Mouse (Mus musculus) heart, adult 2 months (tissue): Measurements from ENCODE around the gene Frmpd2. TPM values are rescaled to one million over a fixed set of nuclear protein-coding genes. Genes with fewer than 3 reads are reported as not detected.

Experiments
- DNase-seq, 2 experiments: peaks; one replicate each; pipeline ENCODE4 v3.0.0; 2021
- H3K27ac ChIP-seq: fragments of 200-600 bp; 2 replicates; pipeline ENCODE4 v1.8.1; 2022
- H3K27me3 ChIP-seq: fragments of 200-500 bp; 2 replicates; pipeline ENCODE4 v1.6.1; 2012; ENCODE audit warnings: mild to moderate bottlenecking, low read length, inconsistent platforms, mixed read lengths; ENCODE audit not compliant: control insufficient read depth, insufficient read depth
- H3K36me3 ChIP-seq: fragments of 200-500 bp; 2 replicates; pipeline ENCODE4 v1.6.1; 2012; ENCODE audit warnings: low read length, inconsistent platforms; ENCODE audit not compliant: control insufficient read depth, insufficient read depth
- H3K4me1 ChIP-seq: fragments of 200-500 bp; 2 replicates; pipeline ENCODE4 v1.6.1; 2011; ENCODE audit warnings: low read length; ENCODE audit not compliant: control insufficient read depth, insufficient read depth
- H3K4me3 ChIP-seq: fragments of 200-600 bp; 2 replicates; pipeline ENCODE4 v1.8.1; 2022
- H3K79me2 ChIP-seq: fragments of 200-500 bp; replicated peaks from 2 replicates; pipeline ENCODE4 v1.6.1; 2012; ENCODE audit warnings: mild to moderate bottlenecking, inconsistent platforms, low read length, moderate library complexity, mixed read lengths; ENCODE audit not compliant: control insufficient read depth, insufficient read depth
- H3K9ac ChIP-seq: fragments of 200-500 bp; 2 replicates; pipeline ENCODE4 v1.6.1; 2012; ENCODE audit warnings: low read depth, mild to moderate bottlenecking, control low read depth, inconsistent platforms, low read length, mixed read lengths
- CTCF ChIP-seq: fragments of 200-600 bp; IDR thresholded peaks from 2 replicates; pipeline ENCODE4 v1.8.1; 2022; ENCODE audit warnings: antibody characterized with exemption, mild to moderate bottlenecking, moderate library complexity
- EP300 ChIP-seq: fragments of 200-500 bp; IDR thresholded peaks from 2 replicates; pipeline ENCODE4 v1.6.1; 2011; ENCODE audit warnings: low read depth, low read length, control low read depth; ENCODE audit not compliant: insufficient read depth
- POLR2A ChIP-seq: fragments of 200-500 bp; IDR thresholded peaks from 2 replicates; pipeline ENCODE4 v1.6.1; 2011; ENCODE audit warnings: mild to moderate bottlenecking, low read depth, low read length, control low read depth; ENCODE audit not compliant: insufficient read depth
- WGBS: fragments of 180-500 bp; shearing (Covaris S2); methylation state at CpG from one replicate; pipeline ENCODE4 v1.1.7; 2018; 5-methylcytosine and 5-hydroxymethylcytosine counted together
- intact Hi-C: fragments of 180-260 bp; cut with DNase I; formaldehyde crosslinking; loops from one replicate; pipeline ENCODE4 v1.15.1; 2025
- polyA plus RNA-seq: library from polyadenylated mRNA; depleted of rRNA; stranded (reverse); fragments of >200 nt; gene quantifications from 2 replicates; pipeline ENCODE4 v1.2.3, GENCODE M21; 2012
- total RNA-seq, 2 experiments: library from RNA; stranded (reverse); gene quantifications; 2 replicates each; pipeline ENCODE4 v1.2.3; 2021

The Frmpd2 gene
- total and polyA plus RNA-seq, 3 experiments, result 0.21 TPM; not detected in 2

- no peaks in the 10 kb centered on the region for H3K27me3 ChIP-seq
- no peaks in the 10 kb centered on the region for H3K4me1 ChIP-seq
- no peak overlapping the region for H3K27ac ChIP-seq
- no peaks in the 10 kb centered on the region for H3K36me3 ChIP-seq
- no peak for TF ChIP-seq CTCF
- no peak for TF ChIP-seq EP300
- no peak for TF ChIP-seq POLR2A
- H3K4me3 ChIP-seq, result no peak overlapping the region
- intact Hi-C loops, result no loop called here
- H3K79me2 ChIP-seq, result no peaks in the 10 kb centered on the region
- WGBS, result 63% methylated on average over 6 of the region's 6 CpGs
- DNase-seq, result no peak
- H3K9ac ChIP-seq, result no peak overlapping the region
Measured at GRCm38 (mm10) chr14:33467766-33468165, 3.7 kb upstream of the Frmpd2 start.

DNA sequence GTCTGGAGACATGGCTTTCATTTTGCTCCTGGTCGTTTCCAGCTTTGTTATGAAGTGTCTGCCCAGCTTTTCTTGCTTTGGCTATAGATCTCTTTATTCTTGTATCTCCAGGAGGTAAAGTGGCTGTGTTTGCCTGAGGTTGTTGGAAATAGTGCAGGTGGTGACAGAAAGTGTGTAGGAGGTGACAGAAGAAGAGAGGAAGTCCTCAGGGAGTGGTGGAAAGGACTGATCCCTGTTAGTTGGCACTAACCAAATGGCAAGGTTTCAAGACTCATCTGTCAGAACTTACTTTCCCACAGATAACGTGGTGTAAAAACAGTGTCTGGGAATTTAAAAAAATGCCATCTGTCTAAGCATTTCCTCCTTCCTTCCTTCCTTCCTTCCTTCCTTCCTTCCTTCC, 3.0 kb downstream of the Frmpd2 start:
- Histone ChIP-seq H3K79me2 (no peaks in the 10 kb centered on the region), H3K9ac (no peak overlapping the region), H3K4me1 (no peaks in the 10 kb centered on the region), H3K36me3 (no peaks in the 10 kb centered on the region), H3K27me3 (no peaks in the 10 kb centered on the region), H3K4me3 (no peak overlapping the region), H3K27ac (no peak overlapping the region)
- WGBS, result 32% methylated on average over 2 of the region's 2 CpGs
- TF ChIP-seq EP300, result no peak
- TF ChIP-seq CTCF, result no peak
- TF ChIP-seq POLR2A, result no peak
- no peak for DNase-seq
- intact Hi-C loops, result no loop called here

- DNase-seq, result no peak
- no peak overlapping the region for H3K9ac ChIP-seq
- no peak for TF ChIP-seq CTCF
- no peak overlapping the region for H3K27ac ChIP-seq
- no peaks in the 10 kb centered on the region for H3K4me1 ChIP-seq
- H3K27me3 ChIP-seq, result no peaks in the 10 kb centered on the region
- 12% methylated on average over 3 of the region's 3 CpGs for WGBS
- H3K79me2 ChIP-seq, result no peaks in the 10 kb centered on the region
- intact Hi-C loops, result no loop called here
- H3K4me3 ChIP-seq, result no peak overlapping the region
- no peaks in the 10 kb centered on the region for H3K36me3 ChIP-seq
Measured at GRCm38 (mm10) chr14:33476094-33476760, 4.7 kb downstream of the Frmpd2 start.

DNA sequence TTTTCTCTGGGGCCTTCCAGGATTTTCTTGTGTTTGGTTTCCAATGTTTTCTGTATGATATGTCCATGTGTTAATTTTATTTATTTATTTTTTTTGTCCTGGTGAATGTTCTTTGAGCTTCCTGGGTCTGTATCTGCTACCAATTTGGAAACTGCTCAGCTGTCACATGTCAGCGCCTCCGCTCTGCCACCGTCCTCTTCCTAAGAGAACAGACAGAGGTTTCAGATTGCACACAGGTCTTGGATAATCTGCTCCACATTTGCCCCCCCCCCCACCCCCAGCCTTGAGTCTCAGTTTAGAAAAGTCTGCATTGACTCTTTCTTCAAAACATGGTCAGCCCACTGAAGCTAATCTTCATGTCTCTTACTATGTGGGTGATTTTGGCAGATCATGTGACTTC, 10.5 kb downstream of the Frmpd2 start:
- H3K36me3 ChIP-seq, result no peaks in the 10 kb centered on the region
- 46% methylated on average over 3 of the region's 3 CpGs for WGBS
- no peaks in the 10 kb centered on the region for H3K79me2 ChIP-seq
- no peaks in the 10 kb centered on the region for H3K27me3 ChIP-seq
- H3K4me3 ChIP-seq, result no peak overlapping the region
- H3K9ac ChIP-seq, result no peak overlapping the region
- TF ChIP-seq CTCF (no peak), POLR2A (no peak), EP300 (no peak)
- H3K4me1 ChIP-seq, result no peaks in the 10 kb centered on the region
- intact Hi-C loops, result no loop called here
- no peak for DNase-seq
- H3K27ac ChIP-seq, result no peak overlapping the region

- no peaks in the 10 kb centered on the region for H3K4me1 ChIP-seq
- no peak overlapping the region for H3K9ac ChIP-seq
- no peaks in the 10 kb centered on the region for H3K36me3 ChIP-seq
- H3K4me3 ChIP-seq, result no peak overlapping the region
- intact Hi-C loops, result no loop called here
- TF ChIP-seq POLR2A (no peak), CTCF (no peak), EP300 (no peak)
- no peaks in the 10 kb centered on the region for H3K79me2 ChIP-seq
- no peaks in the 10 kb centered on the region for H3K27me3 ChIP-seq
- DNase-seq, result no peak
- 48% methylated on average over 15 of the region's 15 CpGs for WGBS
- no peak overlapping the region for H3K27ac ChIP-seq
Measured at GRCm38 (mm10) chr14:33487805-33488550, 16.5 kb downstream of the Frmpd2 start.

GRCm38 (mm10) chr14:33495226-33495625, 23.7 kb downstream of the Frmpd2 start:
- H3K36me3 ChIP-seq, result no peaks in the 10 kb centered on the region
- DNase-seq, result no peak
- peaks cover 8% of the 10 kb centered on the region for H3K4me1 ChIP-seq
- H3K79me2 ChIP-seq, result no peaks in the 10 kb centered on the region
- no peak overlapping the region for H3K27ac ChIP-seq
- TF ChIP-seq POLR2A, result no peak
- TF ChIP-seq EP300, result no peak
- TF ChIP-seq CTCF, result no peak
- 77% methylated on average over 4 of the region's 4 CpGs for WGBS
- intact Hi-C loops, result no loop called here
- H3K4me3 ChIP-seq, result no peak overlapping the region
- no peak overlapping the region for H3K9ac ChIP-seq
- no peaks in the 10 kb centered on the region for H3K27me3 ChIP-seq
